Mouse (Mus musculus) lung, embryonic 14.5 days (tissue): ENCODE measurements around the gene Olfr1344. TPM values are rescaled to one million over a fixed set of nuclear protein-coding genes. Genes with fewer than 3 reads are reported as not detected.

Source experiments
- ATAC-seq: fragments of 200-750 bp; cut with Nextera tagmentation; 2 replicates; pipeline ENCODE4 v1.8.0; 2017; ENCODE audit warnings: mild to moderate bottlenecking, moderate TSS enrichment, moderate library complexity; ENCODE audit not compliant: insufficient read depth
- DNase-seq: peaks from one replicate; pipeline ENCODE4 v3.0.0-alpha.2; 2015
- H3K27ac ChIP-seq: fragments of 300-500 bp; sonication (generic); 2 replicates; pipeline ENCODE4 v1.5.1; 2014; ENCODE audit warnings: low read depth, mild to moderate bottlenecking, moderate library complexity
- H3K27me3 ChIP-seq: fragments of 300-500 bp; sonication (generic); 2 replicates; pipeline ENCODE4 v1.6.1; 2014; ENCODE audit warnings: low read length, control low read depth; ENCODE audit not compliant: insufficient read depth
- H3K36me3 ChIP-seq: fragments of 300-500 bp; sonication (generic); 2 replicates; pipeline ENCODE4 v1.6.1; 2014; ENCODE audit warnings: control low read depth; ENCODE audit not compliant: insufficient read depth
- H3K4me1 ChIP-seq: fragments of 300-500 bp; sonication (generic); 2 replicates; pipeline ENCODE4 v1.6.1; 2014; ENCODE audit warnings: antibody characterized with exemption, control low read depth; ENCODE audit not compliant: insufficient read depth
- H3K4me2 ChIP-seq: fragments of 300-500 bp; sonication (generic); 2 replicates; pipeline ENCODE4 v1.6.1; 2014; ENCODE audit warnings: mild to moderate bottlenecking
- H3K4me3 ChIP-seq: fragments of 300-500 bp; sonication (generic); 2 replicates; pipeline ENCODE4 v1.5.1; 2014; ENCODE audit warnings: low read depth, low read length
- H3K9ac ChIP-seq: fragments of 300-500 bp; sonication (generic); 2 replicates; pipeline ENCODE4 v1.6.1; 2014
- H3K9me3 ChIP-seq: fragments of 300-500 bp; sonication (generic); 2 replicates; pipeline ENCODE4 v1.6.1; 2016; ENCODE audit warnings: low read depth, low read length, control low read depth
- CTCF ChIP-seq: IDR thresholded peaks from 2 replicates; pipeline ENCODE4 v1.5.1; 2016; ENCODE audit warnings: antibody characterized with exemption, low read depth
- WGBS: fragments of 180-500 bp; shearing (Covaris S2); extraction: QIAGEN DNeasy Blood & Tissue Kit; methylation state at CpG from one replicate; pipeline ENCODE4 v1.1.7; 2014; 5-methylcytosine and 5-hydroxymethylcytosine counted together
- polyA plus RNA-seq: library from polyadenylated mRNA; unstranded; fragments of >200 nt; fragmentation: Nextera tagmentation; extraction: Ambion mirVana; gene quantifications from 2 replicates; pipeline ENCODE4 v1.2.1, GENCODE M21; 2014

Gene Olfr1344
- polyA plus RNA-seq: not detected in 2 replicates

DNA sequence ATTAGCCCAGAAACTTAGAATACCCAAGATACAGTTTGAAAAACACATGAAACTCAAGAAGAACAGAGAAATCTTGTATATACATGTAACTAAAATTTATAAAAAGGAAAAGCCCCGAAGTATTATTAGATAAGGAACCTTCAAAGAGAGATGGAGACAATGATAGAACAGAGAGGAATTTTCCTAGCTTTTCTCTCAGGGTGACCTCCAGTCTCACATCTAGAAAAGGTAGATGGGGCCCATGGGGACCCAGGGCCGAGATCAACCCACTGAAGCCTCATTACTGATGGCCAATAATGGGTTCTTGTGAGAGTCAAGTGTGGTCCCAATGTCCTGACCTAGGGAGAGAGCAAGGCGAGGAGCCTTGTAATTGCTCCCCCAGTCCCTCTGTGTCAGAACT lies at the start of gene Olfr1344:
Olfr1344 (plus strand) TSS at position 301 of the 400 bp plus-strand sequence.
- Histone ChIP-seq H3K9ac (no peak within 1 kb of the TSS), H3K27me3 (no peaks in the 10 kb centered on the region), H3K4me1 (no peaks in the 10 kb centered on the region), H3K4me2 (no peak within 1 kb of the TSS), H3K36me3 (no peaks in the 10 kb centered on the region), H3K9me3 (no peaks in the 10 kb centered on the region), H3K4me3 (no peak within 1 kb of the TSS), H3K27ac (no peak within 1 kb of the TSS)
- DNase-seq (no peak), ATAC-seq (no peak)
- 73% methylated on average over 3 of the region's 3 CpGs for WGBS
- TF ChIP-seq CTCF: no peak

DNA sequence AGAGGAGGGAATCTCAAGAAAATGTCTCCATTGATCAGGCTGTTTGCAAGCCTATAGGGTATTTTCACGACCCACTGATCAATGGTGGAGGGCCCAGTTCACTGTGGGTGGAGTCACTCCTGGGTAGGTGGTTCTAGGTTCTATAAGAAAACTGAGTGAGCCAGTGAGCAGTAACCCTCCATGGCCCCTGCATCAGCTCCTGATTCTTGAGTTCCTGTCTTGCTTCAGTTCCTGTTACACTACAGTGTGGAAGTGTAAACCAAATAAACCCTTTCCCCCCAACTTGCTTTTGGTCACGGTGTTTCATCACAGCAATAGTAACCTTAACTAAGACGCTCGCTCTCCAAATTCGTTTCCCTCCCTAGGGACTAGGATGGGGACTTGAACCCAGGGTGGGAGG lies 49.5 kb upstream of the Olfr1344 start:
- H3K4me2 ChIP-seq: no peak overlapping the region
- H3K9me3 ChIP-seq: no peaks in the 10 kb centered on the region
- no peak for ATAC-seq
- no peak overlapping the region for H3K9ac ChIP-seq
- 87% methylated on average over 5 of the region's 5 CpGs for WGBS
- H3K4me3 ChIP-seq: no peak overlapping the region
- H3K27ac ChIP-seq: no peak overlapping the region
- no peak for TF ChIP-seq CTCF
- H3K27me3 ChIP-seq: no peaks in the 10 kb centered on the region
- no peak for DNase-seq
- peaks cover 22% of the 10 kb centered on the region; the same call in 1 of the 2 replicates for H3K36me3 ChIP-seq
- no peaks in the 10 kb centered on the region for H3K4me1 ChIP-seq

DNA sequence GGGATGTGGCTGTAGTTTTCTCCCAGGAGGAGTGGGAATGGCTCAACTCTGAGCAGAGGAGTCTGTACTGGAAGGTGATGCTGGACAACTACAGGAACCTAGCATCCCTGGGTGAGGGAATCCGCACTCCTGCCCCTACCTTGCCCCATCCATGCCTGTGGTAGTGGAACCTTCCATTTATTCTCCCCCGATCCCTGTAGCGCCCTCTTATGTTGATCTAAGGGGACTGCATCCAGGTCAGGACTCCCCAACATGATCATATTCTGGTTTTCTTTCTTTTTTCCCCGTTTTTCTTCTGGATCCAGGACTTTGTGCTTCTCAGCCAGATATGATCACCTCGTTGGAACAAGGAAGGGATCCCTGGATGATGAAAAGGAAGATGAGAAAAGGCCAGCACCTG lies 49.0 kb upstream of the Olfr1344 start:
- no peak for TF ChIP-seq CTCF
- no peak for ATAC-seq
- H3K4me1 ChIP-seq: no peaks in the 10 kb centered on the region
- no peak for DNase-seq
- WGBS: 75% methylated on average over 5 of the region's 5 CpGs
- no peaks in the 10 kb centered on the region for H3K27me3 ChIP-seq
- H3K4me3 ChIP-seq: no peak overlapping the region
- H3K27ac ChIP-seq: no peak overlapping the region
- H3K36me3 ChIP-seq: peaks cover 23% of the 10 kb centered on the region; the same call in 1 of the 2 replicates
- H3K9me3 ChIP-seq: no peaks in the 10 kb centered on the region
- H3K9ac ChIP-seq: no peak overlapping the region
- H3K4me2 ChIP-seq: no peak overlapping the region

DNA sequence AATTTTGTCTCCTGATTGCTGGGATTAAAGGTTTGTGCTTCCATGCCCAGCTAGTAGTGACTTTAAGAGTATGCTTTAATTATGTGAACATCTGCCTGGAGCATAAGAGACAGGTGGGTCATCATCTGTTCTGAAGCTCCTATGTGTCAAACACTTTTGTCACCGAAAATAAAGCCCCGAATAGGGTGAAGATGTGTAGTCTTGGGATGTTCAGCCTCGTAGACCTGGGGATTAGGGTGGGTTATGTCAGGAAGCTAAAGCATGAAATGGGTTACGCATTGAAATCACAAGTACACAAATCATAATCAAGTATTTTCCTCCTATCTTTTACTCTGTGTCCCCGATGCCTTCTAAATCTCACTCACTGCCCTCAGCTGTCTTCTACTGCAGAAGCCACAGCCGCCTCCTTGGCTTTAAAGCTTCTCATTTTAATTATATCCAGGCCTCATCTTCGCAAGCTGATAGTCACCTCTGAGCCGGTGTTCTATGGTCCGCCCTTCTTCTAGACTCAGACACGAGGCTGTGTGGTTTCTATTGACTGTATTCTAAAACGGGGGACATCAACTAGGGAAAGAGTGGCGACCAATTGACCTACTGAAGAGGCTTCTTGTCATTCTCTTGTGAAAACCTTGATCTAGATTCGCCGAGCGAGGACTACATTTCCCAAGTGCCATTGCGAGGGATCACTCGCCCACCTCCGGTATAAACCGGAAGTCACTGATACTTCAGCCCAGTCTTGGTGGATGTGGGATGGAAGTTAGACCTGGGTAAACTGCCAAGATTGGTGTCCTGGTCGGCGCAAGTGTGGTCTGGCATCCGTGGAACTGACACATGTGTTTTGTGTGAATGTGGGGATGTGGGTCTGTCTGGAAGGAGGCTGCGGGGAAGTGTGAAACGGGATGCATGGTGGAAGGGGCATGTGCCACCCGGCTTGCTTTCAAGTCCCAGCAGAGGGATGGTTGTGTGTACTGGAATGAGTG lies 40.2 kb upstream of the Olfr1344 start, which contains the start of gene Smim17:
Smim17 (plus strand) TSS at position 720 of the 980 bp plus-strand sequence.
- Histone ChIP-seq H3K36me3 (peaks cover 11% of the 10 kb centered on the region; the same call in 1 of the 2 replicates), H3K9ac (peak within 1 kb of the TSS; percentile 49), H3K27ac (no peak within 1 kb of the TSS), H3K4me1 (no peaks in the 10 kb centered on the region), H3K4me3 (peak within 1 kb of the TSS; percentile 48), H3K27me3 (no peaks in the 10 kb centered on the region), H3K9me3 (no peaks in the 10 kb centered on the region), H3K4me2 (peak within 1 kb of the TSS; percentile 71)
- TF ChIP-seq CTCF: no peak
- WGBS: 25% methylated on average over 25 of the region's 25 CpGs
- DNase-seq (peak; percentile 78), ATAC-seq (peak; percentile 91)

DNA sequence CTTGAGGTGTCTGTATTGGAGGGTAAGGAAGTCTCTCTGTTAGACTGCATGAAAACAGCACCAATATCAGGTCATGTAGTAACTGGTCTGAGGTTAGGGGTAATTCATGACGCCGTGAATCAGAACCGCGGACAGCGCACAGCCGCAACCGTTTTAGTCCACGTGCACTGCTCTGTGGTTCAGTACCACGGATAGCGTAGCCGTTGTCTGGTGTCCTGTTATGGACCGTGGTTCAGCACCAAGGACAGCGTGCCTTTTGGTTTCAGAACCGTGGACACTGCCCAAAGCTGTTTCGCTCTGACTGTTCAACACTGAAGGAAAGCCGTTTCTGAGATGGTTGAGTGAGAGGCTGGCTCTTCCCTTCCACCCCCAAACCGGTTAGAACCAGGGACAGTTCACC lies 28.4 kb upstream of the Olfr1344 start, which contains the start of gene Gm20715:
Gm20715 (plus strand) TSS at position 235 of the 400 bp plus-strand sequence.
- H3K4me3 ChIP-seq: no peak within 1 kb of the TSS
- H3K9ac ChIP-seq: no peak within 1 kb of the TSS
- TF ChIP-seq CTCF: 0 out of 2 replicates have a peak, but pooled peaks have one; percentile 24
- no peaks in the 10 kb centered on the region for H3K36me3 ChIP-seq
- peak; percentile 96 for ATAC-seq
- no peaks in the 10 kb centered on the region for H3K9me3 ChIP-seq
- WGBS: 1% methylated on average over 17 of the region's 17 CpGs
- no peaks in the 10 kb centered on the region for H3K4me1 ChIP-seq
- no peak within 1 kb of the TSS for H3K27ac ChIP-seq
- DNase-seq: peak; percentile 100
- H3K4me2 ChIP-seq: no peak within 1 kb of the TSS
- no peaks in the 10 kb centered on the region for H3K27me3 ChIP-seq

DNA sequence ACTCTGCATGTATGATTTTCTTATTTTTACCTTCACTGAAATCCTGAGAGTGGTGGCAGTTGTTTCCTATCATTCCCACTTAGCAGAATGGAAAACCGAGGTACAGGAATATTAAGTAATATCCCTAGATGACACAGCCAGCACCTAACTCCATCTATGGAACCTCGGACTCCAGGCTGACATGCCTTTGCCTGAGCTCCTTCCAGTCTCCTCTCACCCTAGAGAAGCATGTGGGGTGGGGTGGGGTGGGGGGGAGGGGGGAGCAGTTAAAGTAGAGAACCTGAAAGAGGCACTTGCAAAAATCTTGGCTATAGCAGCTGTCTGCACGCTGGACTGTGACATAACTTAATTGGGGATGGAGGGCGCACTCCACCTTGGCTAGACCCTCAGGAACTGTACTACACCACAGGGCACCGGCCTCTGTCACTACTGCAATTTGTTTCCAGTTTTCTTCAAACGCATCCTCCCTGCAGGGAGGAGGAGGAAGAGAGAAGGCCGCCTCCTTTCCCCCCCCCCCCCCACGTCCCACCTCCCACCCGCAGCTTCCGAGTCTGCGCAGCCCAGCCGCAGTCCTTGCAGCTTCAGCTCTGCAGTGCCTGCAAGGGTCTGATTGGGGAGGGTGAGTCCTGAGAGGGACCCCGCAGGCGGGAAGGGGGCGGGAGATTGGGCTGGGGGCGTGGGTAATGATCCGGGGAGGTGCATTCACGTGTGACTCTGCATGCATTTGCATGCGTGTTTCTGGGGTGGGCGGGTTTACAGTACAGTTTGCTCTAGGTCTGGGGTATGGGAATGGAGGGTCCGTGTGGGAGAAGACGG lies 23.7 kb upstream of the Olfr1344 start:
- no peaks in the 10 kb centered on the region for H3K4me1 ChIP-seq
- 7% methylated on average over 21 of the region's 22 CpGs for WGBS
- H3K27me3 ChIP-seq: no peaks in the 10 kb centered on the region
- no peaks in the 10 kb centered on the region for H3K36me3 ChIP-seq
- no peak overlapping the region for H3K9ac ChIP-seq
- no peak for TF ChIP-seq CTCF
- no peak overlapping the region for H3K27ac ChIP-seq
- H3K9me3 ChIP-seq: no peaks in the 10 kb centered on the region
- DNase-seq: no peak
- no peak for ATAC-seq
- no peak overlapping the region for H3K4me3 ChIP-seq
- no peak overlapping the region for H3K4me2 ChIP-seq
